Mouse (Mus musculus) cerebellum, adult 2 months (tissue): ENCODE measurements around the gene Hoxb6. TPM values are rescaled to one million over a fixed set of nuclear protein-coding genes. Genes with fewer than 3 reads are reported as not detected.

ENCODE experiments used
- DNase-seq, 2 experiments: peaks; one replicate each; pipeline ENCODE4 v3.0.0; 2021
- H3K27ac ChIP-seq: fragments of 200-500 bp; 2 replicates; pipeline ENCODE4 v1.5.1; 2012; ENCODE audit warnings: low read length, control low read depth, inconsistent platforms; ENCODE audit not compliant: insufficient read depth
- H3K27me3 ChIP-seq: fragments of 200-500 bp; 2 replicates; pipeline ENCODE4 v1.6.1; 2012; ENCODE audit warnings: inconsistent platforms, mild to moderate bottlenecking, low read length, moderate library complexity; ENCODE audit not compliant: control insufficient read depth, insufficient read depth
- H3K4me1 ChIP-seq: fragments of 200-500 bp; 2 replicates; pipeline ENCODE4 v1.6.1; 2011; ENCODE audit warnings: low read length; ENCODE audit not compliant: control insufficient read depth, insufficient read depth
- H3K4me3 ChIP-seq: fragments of 200-500 bp; replicated peaks from 2 replicates; pipeline ENCODE3; 2011; ENCODE audit warnings: mild to moderate bottlenecking, low read depth, low read length, control low read depth; ENCODE audit not compliant: insufficient read depth
- CTCF ChIP-seq: fragments of 200-500 bp; IDR thresholded peaks from 2 replicates; pipeline ENCODE4 v1.5.1; 2011; ENCODE audit warnings: low read depth, mild to moderate bottlenecking, control low read depth, low read length, moderate library complexity, borderline replicate concordance; ENCODE audit not compliant: insufficient read depth
- POLR2A ChIP-seq: fragments of 200-500 bp; IDR thresholded peaks from 2 replicates; pipeline ENCODE4 v1.6.1; 2011; ENCODE audit warnings: low read length, control low read depth, borderline replicate concordance; ENCODE audit not compliant: insufficient read depth
- WGBS: fragments of 180-500 bp; shearing (Covaris S2); methylation state at CpG from one replicate; pipeline ENCODE4 v1.1.7; 2018; 5-methylcytosine and 5-hydroxymethylcytosine counted together
- polyA plus RNA-seq: library from polyadenylated mRNA; depleted of rRNA; stranded (reverse); fragments of >200 nt; gene quantifications from 2 replicates; pipeline ENCODE4 v1.2.3, GENCODE M21; 2012

Gene Hoxb6
- polyA plus RNA-seq, 1 experiment, result 1.5 TPM

DNA sequence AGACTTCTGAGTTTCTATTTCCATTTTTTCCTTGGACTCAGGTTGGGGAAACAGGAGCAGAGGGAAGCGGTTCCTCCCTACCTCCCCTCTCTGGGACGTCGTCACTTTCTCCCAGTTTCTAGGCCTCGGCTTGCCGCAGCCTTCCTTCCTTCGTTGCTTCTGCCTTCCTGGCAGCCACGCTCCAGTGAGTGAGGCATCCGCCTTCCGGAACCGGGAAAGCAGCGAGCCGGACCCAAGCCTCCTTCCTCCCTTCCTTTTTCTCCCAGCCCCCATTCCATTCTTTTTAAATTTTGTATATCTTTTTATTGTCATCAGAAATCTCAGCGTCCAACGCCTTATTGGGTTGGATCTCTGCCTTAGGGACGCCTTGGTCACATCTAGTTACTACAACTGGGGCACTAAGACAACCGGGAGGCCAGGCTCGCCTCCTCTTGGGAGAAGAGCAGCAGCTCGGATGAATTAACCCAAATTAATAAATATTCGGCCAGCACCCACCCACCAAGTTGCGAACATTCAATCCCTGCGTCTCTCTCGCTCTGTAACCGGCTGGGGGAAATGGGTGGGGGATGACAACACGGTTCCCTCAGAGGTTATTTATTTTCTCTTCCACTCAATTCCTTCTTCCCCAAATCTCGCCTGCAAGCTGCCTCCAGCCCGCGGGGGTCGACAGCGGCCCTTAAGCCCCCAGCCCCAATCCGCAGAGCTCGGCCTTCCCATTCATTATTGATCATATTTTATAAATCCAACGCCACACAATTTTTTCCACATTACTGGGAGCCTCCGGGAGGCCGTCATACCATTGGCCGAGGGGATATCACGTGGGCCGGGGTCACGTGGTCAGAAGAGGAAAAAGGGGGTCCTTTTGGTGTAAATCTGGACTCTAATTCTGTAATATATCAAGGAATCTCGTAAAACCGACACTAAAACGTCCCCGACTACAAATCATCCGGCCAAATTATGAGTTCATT, 6.2 kb upstream of the Hoxb6 start, which contains the start of gene Hoxb7:
Gene Hoxb7, plus strand, starts transcription at position 853 of the 968 bp plus-strand sequence.
- Histone ChIP-seq H3K27me3 (peaks cover 29% of the 10 kb centered on the region; the same call in 1 of the 2 replicates), H3K27ac (no peak within 1 kb of the TSS), H3K4me1 (no peaks in the 10 kb centered on the region), H3K4me3 (no peak within 1 kb of the TSS)
- DNase-seq, result no peak
- TF ChIP-seq CTCF (no peak), POLR2A (no peak)
- WGBS, result 4% methylated on average over 43 of the region's 43 CpGs

DNA sequence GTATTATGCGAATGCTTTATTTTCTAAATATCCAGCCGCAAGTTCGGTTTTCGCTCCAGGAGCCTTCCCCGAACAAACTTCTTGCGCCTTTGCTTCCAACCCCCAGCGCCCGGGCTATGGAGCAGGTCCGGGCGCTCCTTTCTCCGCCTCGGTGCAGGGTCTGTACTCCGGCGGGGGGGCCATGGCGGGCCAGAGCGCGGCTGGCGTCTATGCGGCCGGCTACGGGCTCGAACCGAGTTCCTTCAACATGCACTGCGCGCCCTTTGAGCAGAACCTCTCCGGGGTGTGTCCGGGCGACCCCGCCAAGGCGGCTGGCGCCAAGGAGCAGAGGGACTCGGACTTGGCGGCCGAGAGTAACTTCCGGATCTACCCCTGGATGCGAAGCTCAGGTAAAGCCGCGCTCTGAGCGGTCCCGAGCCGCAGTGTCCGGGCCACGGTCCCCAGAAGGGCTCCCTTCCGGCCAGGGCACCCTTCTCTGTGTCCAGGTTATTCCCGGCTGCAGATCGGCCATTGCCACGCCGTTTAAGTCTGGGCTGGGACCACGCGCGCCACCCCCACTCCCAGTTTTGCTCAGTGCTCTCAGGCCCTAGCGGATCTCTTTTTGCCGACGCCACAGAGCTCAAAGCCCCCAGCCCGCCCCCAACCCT, 5.4 kb upstream of the Hoxb6 start:
- DNase-seq, result no peak
- Histone ChIP-seq H3K27me3 (peaks cover 31% of the 10 kb centered on the region; the same call in 1 of the 2 replicates), H3K4me3 (no peak overlapping the region), H3K27ac (no peak overlapping the region), H3K4me1 (no peaks in the 10 kb centered on the region)
- 2% methylated on average over 54 of the region's 55 CpGs for WGBS
- TF ChIP-seq POLR2A, result no peak
- TF ChIP-seq CTCF, result no peak

- DNase-seq, result no peak
- H3K27me3 ChIP-seq, result peaks cover 34% of the 10 kb centered on the region; the same call in 1 of the 2 replicates
- TF ChIP-seq CTCF, result no peak
- TF ChIP-seq POLR2A, result no peak
- no peak overlapping the region for H3K27ac ChIP-seq
- H3K4me1 ChIP-seq, result no peaks in the 10 kb centered on the region
- no peak overlapping the region for H3K4me3 ChIP-seq
- WGBS, result 2% methylated on average over 9 of the region's 9 CpGs
Measured at GRCm38 (mm10) chr11:96287411-96287810, 4.9 kb upstream of the Hoxb6 start.

DNA sequence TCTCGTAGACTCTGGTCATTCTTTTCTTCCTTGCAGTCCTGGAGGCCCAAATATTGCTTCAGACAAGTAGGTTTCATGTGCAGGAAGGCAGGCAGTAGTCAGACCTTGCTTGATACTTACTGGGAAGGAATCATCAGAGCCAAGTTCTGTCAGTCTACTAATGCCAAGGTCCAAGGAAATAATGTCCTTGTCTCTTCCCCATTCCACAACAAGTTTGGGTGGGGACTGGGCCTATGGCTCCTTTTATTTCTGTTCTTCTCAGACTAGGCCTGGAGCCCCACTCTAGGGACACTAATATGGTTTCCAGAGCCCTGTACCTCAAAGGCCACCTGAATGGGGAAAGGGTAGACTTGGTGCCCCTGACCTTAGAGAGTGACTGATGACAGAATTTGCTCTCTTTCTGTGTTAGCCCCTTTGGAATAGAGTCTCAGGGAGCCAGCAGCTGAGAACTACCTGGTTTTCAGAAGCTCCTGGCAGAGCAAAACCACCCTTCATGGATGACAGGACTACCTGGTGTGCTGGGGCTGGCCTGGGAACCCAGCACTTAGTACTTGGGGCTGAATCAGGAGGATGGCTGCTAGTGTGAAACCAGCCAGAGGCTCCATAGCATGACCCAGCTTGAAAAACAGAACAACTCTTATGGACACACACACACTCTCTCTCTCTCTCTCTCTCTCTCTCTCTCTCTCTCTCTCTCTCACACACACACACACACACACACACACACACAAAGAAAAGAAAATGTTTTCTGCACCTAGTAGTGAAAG, 3.6 kb upstream of the Hoxb6 start:
- no peak overlapping the region for H3K4me3 ChIP-seq
- peaks cover 34% of the 10 kb centered on the region; the same call in 1 of the 2 replicates for H3K27me3 ChIP-seq
- 3% methylated on average over 1 of the region's 1 CpGs for WGBS

DNA sequence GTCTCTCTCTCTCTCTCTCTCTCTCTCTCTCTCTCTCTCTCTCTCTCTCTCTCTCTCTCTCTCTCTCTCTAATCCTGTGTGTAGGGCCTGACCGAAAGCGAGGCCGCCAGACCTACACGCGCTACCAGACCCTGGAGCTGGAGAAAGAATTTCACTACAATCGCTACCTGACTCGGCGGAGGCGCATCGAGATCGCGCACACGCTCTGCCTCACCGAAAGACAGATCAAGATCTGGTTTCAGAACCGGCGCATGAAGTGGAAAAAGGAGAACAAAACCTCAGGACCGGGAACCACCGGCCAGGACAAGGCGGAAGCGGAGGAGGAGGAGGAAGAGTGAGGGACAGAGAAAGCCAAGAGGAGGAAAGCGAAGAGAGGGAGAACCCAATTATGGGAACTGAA, 3.0 kb upstream of the Hoxb6 start:
- H3K4me1 ChIP-seq, result no peaks in the 10 kb centered on the region
- H3K4me3 ChIP-seq, result no peak overlapping the region
- DNase-seq, result no peak
- no peak overlapping the region for H3K27ac ChIP-seq
- 4% methylated on average over 21 of the region's 21 CpGs for WGBS
- H3K27me3 ChIP-seq, result peaks cover 33% of the 10 kb centered on the region; the same call in 1 of the 2 replicates
- TF ChIP-seq CTCF (no peak), POLR2A (no peak)

More for the DNA sequence above, 3.6 kb upstream of the Hoxb6 start:
- Histone ChIP-seq H3K4me1 (no peaks in the 10 kb centered on the region), H3K27ac (no peak overlapping the region)
- TF ChIP-seq CTCF, result no peak
- TF ChIP-seq POLR2A, result no peak
- no peak for DNase-seq

GRCm38 (mm10) chr11:96289837-96290236, 2.4 kb upstream of the Hoxb6 start:
- WGBS, result 11% methylated on average over 6 of the region's 6 CpGs
- no peak overlapping the region for H3K27ac ChIP-seq
- no peak overlapping the region for H3K4me3 ChIP-seq
- no peaks in the 10 kb centered on the region for H3K4me1 ChIP-seq
- peaks cover 30% of the 10 kb centered on the region; the same call in 1 of the 2 replicates for H3K27me3 ChIP-seq
- DNase-seq, result no peak
- TF ChIP-seq CTCF (no peak), POLR2A (no peak)

DNA sequence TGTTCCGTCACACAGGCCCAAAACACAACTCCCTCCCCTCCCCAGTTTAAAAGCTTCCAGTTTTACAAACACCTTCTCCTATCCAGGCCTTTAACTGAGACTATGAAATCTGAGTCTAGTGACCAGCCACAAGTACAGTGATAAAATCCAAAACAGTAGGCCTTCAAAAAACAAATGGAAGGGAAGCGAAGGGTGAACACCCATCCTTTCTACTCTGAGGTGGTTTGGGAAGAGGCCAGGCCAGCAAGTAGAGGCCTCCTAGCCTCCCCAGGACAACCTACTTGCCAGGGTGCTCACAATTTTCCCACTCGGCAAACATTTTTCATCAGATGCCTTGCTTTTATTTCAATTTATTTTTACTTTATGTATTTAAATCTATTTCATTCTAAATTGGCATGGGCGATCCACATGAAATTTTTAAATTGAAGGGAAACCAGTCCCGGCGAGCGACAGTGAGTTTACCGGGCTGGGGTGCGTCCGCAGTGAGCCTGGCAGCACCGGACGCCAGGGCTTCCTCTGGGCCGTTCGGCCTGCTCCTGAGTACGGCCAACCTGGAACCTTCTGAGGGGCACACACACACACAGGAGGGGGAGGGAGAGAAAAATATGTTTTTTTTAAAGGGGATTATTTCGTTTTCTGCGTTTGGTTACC, 1.4 kb upstream of the Hoxb6 start:
- DNase-seq, result no peak
- TF ChIP-seq POLR2A (no peak), CTCF (no peak)
- WGBS, result 12% methylated on average over 17 of the region's 17 CpGs
- Histone ChIP-seq H3K4me1 (no peaks in the 10 kb centered on the region), H3K4me3 (no peak overlapping the region), H3K27me3 (peaks cover 32% of the 10 kb centered on the region; the same call in 1 of the 2 replicates), H3K27ac (no peak overlapping the region)
